In genomic region chr17:17498848-17499247, GRCm38 (mm10) we compare ENCODE assay signal across 18 mouse cellular contexts.
A peak's percentile ranks its signal among the peaks of the same experiment; 100 is the strongest.
DNase-seq lines count a peak whose midpoint lies in the region; ATAC-seq and TF ChIP-seq lines count a peak whose summit lies in the region.
"Had no signal": no experiment of that assay in that cellular context is flagged by ENCODE, and none has a peak within 500 bp of the region (broad histone marks: within the 10 kb centered on the region; RNA-seq: fewer than 3 reads in every experiment).

No protein-coding gene starts in this region.

- TF ChIP-seq CTCF in forebrain, postnatal 0 days (IDR thresholded peaks at IDR 0.05; ENCODE audit: low read depth): no peak
- no peak for TF ChIP-seq CTCF in layer of hippocampus, adult 2 months (conservative IDR thresholded peaks at IDR 0.05)
- TF ChIP-seq CTCF in brain, embryonic 14.5 days (IDR thresholded peaks at IDR 0.05; ENCODE audit: borderline replicate concordance, extremely low read depth, insufficient read depth, insufficient read length): no peak

- H3K4me3 ChIP-seq in forebrain, postnatal 0 days (ENCODE audit: low read depth, low read length): no peak overlapping the region
- no peak overlapping the region for H3K4me3 ChIP-seq in forebrain, embryonic 12.5 days (replicated peaks)
- H3K4me3 ChIP-seq in layer of hippocampus, adult 2 months: no peak overlapping the region
- no peak overlapping the region for H3K4me3 ChIP-seq in midbrain, embryonic 15.5 days
- no peak overlapping the region for H3K4me3 ChIP-seq in liver, embryonic 11.5 days (ENCODE audit: low read depth, low read length)
- H3K4me3 ChIP-seq: embryonic facial prominence, embryonic 12.5 days; forebrain, embryonic 10.5 days; heart, adult 2 months; hindbrain, embryonic 15.5 days; liver, embryonic 15.5 days; neural tube, embryonic 13.5 days had no signal

- 0 out of 2 replicates have a peak overlapping the region, but pooled peaks have one; percentile 22 for H3K27ac ChIP-seq in forebrain, postnatal 0 days (ENCODE audit: low read depth, low read length)
- H3K27ac ChIP-seq in forebrain, embryonic 12.5 days: no peak overlapping the region
- H3K27ac ChIP-seq in layer of hippocampus, adult 2 months: peak overlapping the region; percentile 49
- no peak overlapping the region for H3K27ac ChIP-seq in midbrain, embryonic 15.5 days
- no peak overlapping the region for H3K27ac ChIP-seq in liver, embryonic 11.5 days (ENCODE audit: low read depth, low read length)
- H3K27ac ChIP-seq: embryonic facial prominence, embryonic 12.5 days; forebrain, embryonic 10.5 days; heart, adult 2 months; hindbrain, embryonic 15.5 days; liver, embryonic 15.5 days; neural tube, embryonic 13.5 days had no signal

- no peaks in the 10 kb centered on the region for H3K27me3 ChIP-seq in forebrain, postnatal 0 days (ENCODE audit: insufficient read depth, low read length)
- H3K27me3 ChIP-seq in forebrain, embryonic 12.5 days: no peaks in the 10 kb centered on the region
- H3K27me3 ChIP-seq in midbrain, embryonic 15.5 days (replicated peaks): no peaks in the 10 kb centered on the region
- no peaks in the 10 kb centered on the region for H3K27me3 ChIP-seq in liver, embryonic 11.5 days (replicated peaks; ENCODE audit: control insufficient read depth, insufficient read depth, low read length)
- H3K27me3 ChIP-seq: embryonic facial prominence, embryonic 12.5 days; hindbrain, embryonic 15.5 days; liver, embryonic 15.5 days; neural tube, embryonic 13.5 days had no signal

- peak; percentile 27 for DNase-seq in forebrain, postnatal 0 days
- DNase-seq in layer of hippocampus, adult 2 months (ENCODE audit: low spot score in 2 of 2): no peak
- DNase-seq in layer of hippocampus, postnatal 14 days (ENCODE audit: low spot score in 2 of 2): no peak
- DNase-seq in brain, embryonic 14.5 days (ENCODE audit: low read depth): peak; percentile 52
- DNase-seq in urinary bladder, adult 18-20 months (ENCODE audit: low spot score in 2 of 2): no peak
- no peak for DNase-seq in liver, embryonic 11.5 days (ENCODE audit: low spot score)
- DNase-seq: adrenal gland, postnatal 14 days; cerebellum, adult 9-11 months; heart, adult 2 months; thymus, adult 2 months had no signal

- H3K9ac ChIP-seq in forebrain, postnatal 0 days: no peak overlapping the region
- no peak overlapping the region for H3K9ac ChIP-seq in forebrain, embryonic 12.5 days
- no peak overlapping the region for H3K9ac ChIP-seq in midbrain, embryonic 15.5 days
- no peak overlapping the region for H3K9ac ChIP-seq in liver, embryonic 11.5 days (ENCODE audit: low read depth, low read length)
- H3K9ac ChIP-seq: embryonic facial prominence, embryonic 12.5 days; hindbrain, embryonic 15.5 days; liver, embryonic 15.5 days; neural tube, embryonic 13.5 days had no signal

- peak; percentile 74 for ATAC-seq in forebrain, postnatal 0 days
- ATAC-seq in forebrain, embryonic 12.5 days (ENCODE audit: low FRiP score): no peak
- ATAC-seq in midbrain, embryonic 15.5 days (replicated peaks): peak; percentile 65; the same call in 1 of the 2 replicates
- no peak for ATAC-seq in liver, embryonic 11.5 days (replicated peaks; ENCODE audit: low FRiP score)

- H3K4me2 ChIP-seq in forebrain, postnatal 0 days (ENCODE audit: low read depth): no peak overlapping the region; the same call in 1 of the 2 replicates
- no peak overlapping the region for H3K4me2 ChIP-seq in forebrain, embryonic 12.5 days
- no peak overlapping the region for H3K4me2 ChIP-seq in midbrain, embryonic 15.5 days
- H3K4me2 ChIP-seq in liver, embryonic 11.5 days: no peak overlapping the region
- H3K4me2 ChIP-seq: embryonic facial prominence, embryonic 12.5 days; hindbrain, embryonic 15.5 days; liver, embryonic 15.5 days; neural tube, embryonic 13.5 days had no signal

- WGBS in forebrain, postnatal 0 days: 6% methylated on average over 1 of the region's 1 CpGs
- 42% methylated on average over 1 of the region's 1 CpGs for WGBS in forebrain, embryonic 12.5 days
- WGBS in midbrain, embryonic 15.5 days: 15% methylated on average over 1 of the region's 1 CpGs
- WGBS in liver, embryonic 11.5 days: 53% methylated on average over 1 of the region's 1 CpGs

- no peaks in the 10 kb centered on the region for H3K9me3 ChIP-seq in forebrain, postnatal 0 days (ENCODE audit: low read length)
- no peaks in the 10 kb centered on the region for H3K9me3 ChIP-seq in forebrain, embryonic 12.5 days
- H3K9me3 ChIP-seq in midbrain, embryonic 15.5 days: no peaks in the 10 kb centered on the region
- no peaks in the 10 kb centered on the region for H3K9me3 ChIP-seq in liver, embryonic 11.5 days (ENCODE audit: control insufficient read depth, low read length)
- H3K9me3 ChIP-seq: embryonic facial prominence, embryonic 12.5 days; forebrain, embryonic 10.5 days; G1E; hindbrain, embryonic 15.5 days; liver, embryonic 15.5 days; neural tube, embryonic 13.5 days had no signal

- H3K36me3 ChIP-seq in forebrain, postnatal 0 days (ENCODE audit: insufficient read depth): no peaks in the 10 kb centered on the region
- H3K36me3 ChIP-seq in forebrain, embryonic 12.5 days (replicated peaks): no peaks in the 10 kb centered on the region
- no peaks in the 10 kb centered on the region for H3K36me3 ChIP-seq in midbrain, embryonic 15.5 days (replicated peaks)
- no peaks in the 10 kb centered on the region for H3K36me3 ChIP-seq in liver, embryonic 11.5 days (ENCODE audit: control insufficient read depth, insufficient read depth, low read length)
- H3K36me3 ChIP-seq: embryonic facial prominence, embryonic 12.5 days; forebrain, embryonic 10.5 days; G1E; hindbrain, embryonic 15.5 days; liver, embryonic 15.5 days; neural tube, embryonic 13.5 days had no signal

- no peak for TF ChIP-seq POLR2A in brain, embryonic 14.5 days (IDR thresholded peaks at IDR 0.05; ENCODE audit: borderline replicate concordance, extremely low read depth, insufficient read depth, insufficient read length, poor library complexity, severe bottlenecking)

- H3K4me1 ChIP-seq in forebrain, postnatal 0 days (ENCODE audit: insufficient read depth): 0 out of 2 replicates have a peak, but pooled peaks cover 6% of the 10 kb centered on the region
- H3K4me1 ChIP-seq in forebrain, embryonic 12.5 days: no peaks in the 10 kb centered on the region
- H3K4me1 ChIP-seq in midbrain, embryonic 15.5 days: 0 out of 2 replicates have a peak, but pooled peaks cover 2% of the 10 kb centered on the region
- no peaks in the 10 kb centered on the region for H3K4me1 ChIP-seq in liver, embryonic 11.5 days (replicated peaks; ENCODE audit: control insufficient read depth, insufficient read depth, low read length)
- H3K4me1 ChIP-seq: embryonic facial prominence, embryonic 12.5 days; forebrain, embryonic 10.5 days; hindbrain, embryonic 15.5 days; liver, embryonic 15.5 days; neural tube, embryonic 13.5 days had no signal

Comparison
In these comparisons a context has a peak if more than half of its experiments do, and no peak if none do; other contexts are left out.
1. ATAC-seq: peak in forebrain, postnatal 0 days (single experiment) and midbrain, embryonic 15.5 days (single experiment); none in forebrain, embryonic 12.5 days (single experiment) and liver, embryonic 11.5 days (single experiment).
2. H3K27ac ChIP-seq: peak in forebrain, postnatal 0 days (single experiment) and layer of hippocampus, adult 2 months (single experiment); none in forebrain, embryonic 12.5 days (single experiment), midbrain, embryonic 15.5 days (single experiment) and liver, embryonic 11.5 days (single experiment).
3. DNase-seq: peak in forebrain, postnatal 0 days (single experiment) and brain, embryonic 14.5 days (single experiment); none in layer of hippocampus, adult 2 months (0 of 2), layer of hippocampus, postnatal 14 days (0 of 2), urinary bladder, adult 18-20 months (0 of 2) and liver, embryonic 11.5 days (single experiment).